9 mouse cellular contexts compared by ENCODE assay signal in genomic region chr9:22051958-22052254, GRCm38 (mm10). TPM values are rescaled to one million over a fixed set of nuclear protein-coding genes. Genes with fewer than 3 reads are reported as not detected.
DNase-seq lines count a peak whose midpoint lies in the region; ATAC-seq and TF ChIP-seq lines count a peak whose summit lies in the region.
"Had no signal": no experiment of that assay in that cellular context is flagged by ENCODE, and none has a peak within 500 bp of the region (broad histone marks: within the 10 kb centered on the region; RNA-seq: fewer than 3 reads in every experiment).

Gene Elavl3, minus strand, starts transcription at chr9:22052023.

- peaks cover 14% of the 10 kb centered on the region for H3K27me3 ChIP-seq in heart, adult 2 months (ENCODE audit: control insufficient read depth, insufficient read depth, low read length)
- peaks cover 94% of the 10 kb centered on the region for H3K27me3 ChIP-seq in embryonic facial prominence, embryonic 13.5 days
- H3K27me3 ChIP-seq in midbrain, embryonic 10.5 days (ENCODE audit: low read depth, poor library complexity, severe bottlenecking), result peaks cover 83% of the 10 kb centered on the region
- H3K27me3 ChIP-seq: CH12.LX had no signal

- H3K4me2 ChIP-seq in embryonic facial prominence, embryonic 13.5 days, result peak within 1 kb of the TSS; percentile 71

- H3K27ac ChIP-seq in heart, adult 2 months, result no peak within 1 kb of the TSS
- no peak within 1 kb of the TSS for H3K27ac ChIP-seq in embryonic facial prominence, embryonic 13.5 days
- peak within 1 kb of the TSS; percentile 92 for H3K27ac ChIP-seq in midbrain, embryonic 10.5 days (replicated peaks)

- H3K9me3 ChIP-seq in embryonic facial prominence, embryonic 13.5 days, result no peaks in the 10 kb centered on the region
- no peaks in the 10 kb centered on the region for H3K9me3 ChIP-seq in midbrain, embryonic 10.5 days (replicated peaks)

- WGBS in heart, adult 2 months, result 3% methylated on average over 26 of the region's 28 CpGs
- 1% methylated on average over 28 of the region's 28 CpGs for WGBS in embryonic facial prominence, embryonic 13.5 days
- WGBS in midbrain, embryonic 10.5 days, result under 1% methylated on average over 28 of the region's 28 CpGs

- H3K4me1 ChIP-seq in heart, adult 2 months (ENCODE audit: control insufficient read depth, insufficient read depth, low read length), result no peaks in the 10 kb centered on the region
- H3K4me1 ChIP-seq in embryonic facial prominence, embryonic 13.5 days, result peaks cover 24% of the 10 kb centered on the region
- peaks cover 68% of the 10 kb centered on the region for H3K4me1 ChIP-seq in midbrain, embryonic 10.5 days

- H3K4me3 ChIP-seq in heart, adult 2 months, result peak within 1 kb of the TSS; percentile 35; the same call in 1 of the 2 replicates
- peak within 1 kb of the TSS; percentile 42 for H3K4me3 ChIP-seq in embryonic facial prominence, embryonic 13.5 days
- H3K4me3 ChIP-seq in midbrain, embryonic 10.5 days, result peak within 1 kb of the TSS; percentile 83

- no peak for ATAC-seq in embryonic facial prominence, embryonic 13.5 days (ENCODE audit: insufficient number of reproducible peaks, insufficient read depth, low FRiP score, low TSS enrichment, low read depth)

- intact Hi-C loops in heart, adult 2 months (cut with DNase I), result no loop called here

- TF ChIP-seq EP300 in heart, adult 2 months (IDR thresholded peaks at IDR 0.05; ENCODE audit: insufficient read depth, low read depth, low read length), result no peak

- H3K9ac ChIP-seq in heart, adult 2 months (ENCODE audit: low read depth, low read length), result no peak within 1 kb of the TSS
- H3K9ac ChIP-seq in embryonic facial prominence, embryonic 13.5 days, result peak within 1 kb of the TSS; percentile 32; the same call in 1 of the 2 replicates

- H3K79me2 ChIP-seq in heart, adult 2 months (replicated peaks; ENCODE audit: control insufficient read depth, insufficient read depth, low read length), result no peaks in the 10 kb centered on the region

- no peak for DNase-seq in heart, adult 2 months
- no peak for DNase-seq in heart, adult 11 months
- DNase-seq in Muller cell, postnatal 12 days (ENCODE audit: inconsistent ontology term), result peak; percentile 12
- peak; percentile 80 to 88 for DNase-seq in layer of hippocampus, adult 18-20 months (ENCODE audit: low spot score in 2 of 2)
- peak; percentile 86 for DNase-seq in midbrain, embryonic 10.5 days (ENCODE audit: low spot score)
- peak; percentile 67 for DNase-seq in testis, postnatal 14 days (ENCODE audit: low spot score)
- no peak for DNase-seq in lung, postnatal 36 days

- no peak for TF ChIP-seq POLR2A in heart, adult 2 months (IDR thresholded peaks at IDR 0.05; ENCODE audit: insufficient read depth, low read depth, low read length)

- TF ChIP-seq CTCF in heart, adult 2 months (IDR thresholded peaks at IDR 0.05), result no peak

- H3K36me3 ChIP-seq in heart, adult 2 months (ENCODE audit: control insufficient read depth, insufficient read depth, low read length), result no peaks in the 10 kb centered on the region
- H3K36me3 ChIP-seq in embryonic facial prominence, embryonic 13.5 days, result peaks cover 1% of the 10 kb centered on the region
- peaks cover 11% of the 10 kb centered on the region for H3K36me3 ChIP-seq in midbrain, embryonic 10.5 days

RNA-seq across cellular contexts. Expression of gene Elavl3, which starts in this region (rescaled TPM):
- under 1 TPM; 0.08 to 0.09 TPM for total RNA-seq in heart, adult 2 months (2021)
- 0.09 and 0.10 TPM in 2 replicates for polyA plus RNA-seq in heart, adult 2 months (2012; rRNA removed)
- 2.5 and 3.0 TPM in 2 replicates for polyA plus RNA-seq in embryonic facial prominence, embryonic 13.5 days (2015; fragmentation: Nextera tagmentation; extraction: Ambion mirVana)
- 100 to 1,000 TPM; 168 to 172 TPM for total RNA-seq in layer of hippocampus, adult 18-20 months (2021)
- polyA plus RNA-seq in midbrain, embryonic 10.5 days (2016; fragmentation: Nextera tagmentation; extraction: Ambion mirVana), result 16.7 and 26.8 TPM in 2 replicates

Comparison
In these comparisons a context has a peak if more than half of its experiments do, and no peak if none do; other contexts are left out.
1. RNA of gene Elavl3 (total RNA-seq): 168 to 172 TPM in layer of hippocampus, adult 18-20 months; 0.08 to 0.09 TPM in heart, adult 2 months; every median in the first group is over 100 times any median in the second.
2. DNase-seq: peak in Muller cell, postnatal 12 days (single experiment), layer of hippocampus, adult 18-20 months (2 of 2), midbrain, embryonic 10.5 days (single experiment) and testis, postnatal 14 days (single experiment); none in heart, adult 2 months (0 of 2), heart, adult 11 months (single experiment) and lung, postnatal 36 days (single experiment).
3. Peak in every context shown above with its lines, with median percentiles within 50 percentile points of each other: H3K4me3 ChIP-seq.